Mouse (Mus musculus) heart, adult 8-10 months (tissue): Measurements from ENCODE around the gene Pin4. TPM values are rescaled to one million over a fixed set of nuclear protein-coding genes. Genes with fewer than 3 reads are reported as not detected.

Source experiments
- DNase-seq: peaks from one replicate; pipeline ENCODE4 v3.0.0; 2022; ENCODE audit warnings: low spot score
- total RNA-seq, 4 experiments: library from RNA; stranded (reverse); gene quantifications; 2 replicates each; pipeline ENCODE4 v1.2.4; 2022

The Pin4 gene
- total RNA-seq, 4 experiments from 2014 or later, result 16.4 to 27.6 (median 19.2) TPM

- DNase-seq, result peak; percentile 86
Measured at GRCm38 (mm10) chrX:102156618-102157422, 37.6 kb downstream of the Pin4 start, which contains the start of gene Ercc6l. TSS of gene Ercc6l (minus strand) at chrX:102157091.

DNA sequence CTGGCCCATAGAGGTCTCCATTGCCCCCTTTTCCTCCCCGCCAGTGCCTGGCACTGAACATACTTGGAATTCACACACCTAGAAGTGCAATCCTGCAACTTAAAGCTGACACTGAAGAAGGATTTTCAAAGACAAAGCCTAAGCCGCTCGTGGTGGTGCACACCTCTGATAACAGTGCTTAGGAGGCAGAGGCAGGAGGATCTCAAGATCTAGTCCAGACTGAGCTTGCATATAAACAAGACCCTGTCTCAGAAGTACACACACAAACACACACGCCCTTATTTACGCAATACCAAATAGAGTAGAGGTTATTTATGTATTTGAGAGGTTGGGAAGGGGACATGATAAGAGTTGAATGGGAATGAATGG is 38.2 kb downstream of the Pin4 start:
- DNase-seq, result no peak

GRCm38 (mm10) chrX:102159778-102160177 is 40.5 kb downstream of the Pin4 start:
- no peak for DNase-seq

GRCm38 (mm10) chrX:102160528-102160927 is 41.3 kb downstream of the Pin4 start:
- DNase-seq, result no peak

DNA sequence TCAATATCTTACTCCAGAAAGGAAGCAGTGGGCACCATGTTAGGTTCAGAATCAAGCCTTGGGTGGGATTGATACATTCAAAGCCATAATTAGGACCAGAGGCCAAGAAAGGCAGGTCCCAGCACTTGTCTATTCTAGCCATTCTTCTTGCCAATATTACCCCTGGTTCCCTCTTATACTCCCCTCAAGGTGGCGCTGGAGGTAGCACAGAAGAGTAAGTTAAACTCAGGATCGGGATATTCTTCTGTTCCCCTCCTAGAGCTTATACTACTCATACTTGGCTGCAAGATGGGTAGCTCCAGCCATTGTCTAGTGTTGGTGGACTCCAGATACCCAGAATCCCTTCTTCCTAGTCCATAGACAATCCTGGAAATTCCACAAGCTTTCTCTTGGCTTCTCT is 43.8 kb downstream of the Pin4 start:
- DNase-seq, result no peak

GRCm38 (mm10) chrX:102163529-102163928 is 44.3 kb downstream of the Pin4 start:
- DNase-seq, result peak; percentile 19

GRCm38 (mm10) chrX:102166521-102166920 is 47.3 kb downstream of the Pin4 start:
- no peak for DNase-seq

- no peak for DNase-seq
Measured at GRCm38 (mm10) chrX:102166986-102167385, 47.7 kb downstream of the Pin4 start.

- DNase-seq, result no peak
Measured at GRCm38 (mm10) chrX:102169724-102170123, 50.5 kb downstream of the Pin4 start.

GRCm38 (mm10) chrX:102170135-102170534 is 50.9 kb downstream of the Pin4 start:
- no peak for DNase-seq

- DNase-seq, result no peak
Measured at GRCm38 (mm10) chrX:102170900-102171299, 51.7 kb downstream of the Pin4 start.

DNA sequence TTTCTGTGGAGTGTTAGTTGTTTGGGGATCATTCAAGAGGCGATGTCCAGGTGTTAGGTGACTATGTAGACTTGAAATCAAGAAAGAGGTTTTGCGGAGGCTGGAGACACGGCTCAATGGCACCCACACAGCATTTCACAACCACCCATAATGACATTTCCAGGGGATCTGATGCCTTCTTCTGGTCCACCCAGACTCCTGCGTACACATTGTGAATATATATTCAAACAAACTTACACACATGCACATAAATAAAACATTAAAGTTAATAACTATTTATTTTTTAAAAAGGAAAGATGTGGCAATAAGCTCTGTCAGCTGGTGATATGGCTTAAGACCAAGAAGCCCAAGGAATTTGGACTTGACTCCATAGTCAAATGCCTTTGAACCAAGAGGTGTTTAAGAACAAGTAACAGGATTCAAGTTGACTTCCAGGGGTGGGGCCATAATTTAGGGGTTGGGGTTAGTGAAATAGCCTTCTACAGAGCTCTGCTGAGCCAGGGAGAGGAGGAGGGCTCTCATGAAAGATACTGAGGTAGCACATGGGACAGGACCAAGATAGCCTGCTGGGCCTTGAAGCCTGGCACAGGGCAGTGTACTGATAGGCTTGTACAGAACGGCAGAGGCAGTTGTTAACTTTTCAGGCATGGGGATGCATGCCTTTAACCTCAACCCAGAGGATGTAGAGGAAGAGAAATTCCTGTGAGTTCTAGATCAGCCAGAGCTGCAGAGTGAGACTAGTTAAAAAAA is 56.5 kb downstream of the Pin4 start:
- DNase-seq, result no peak

Other genes with a start within 250 kb of the Pin4 start
- 1 to 10 TPM; 1.1 to 1.9 (median 1.3) TPM for gene Rtl5, start 48.1 kb upstream of the Pin4 start, total RNA-seq
- gene Ercc6l, start 37.6 kb downstream of the Pin4 start, total RNA-seq, result under 1 TPM; 0.27 to 0.29 (median 0.28) TPM
- 100 to 1,000 TPM; 541 to 608 (median 600) TPM for gene Rps4x, start 69.9 kb downstream of the Pin4 start, total RNA-seq
- under 1 TPM; 0.44 to 0.65 (median 0.52) TPM for gene Cited1, start 132.7 kb downstream of the Pin4 start, total RNA-seq